Mouse (Mus musculus) hindbrain, embryonic 10.5 days (tissue): Measurements from ENCODE around the gene Nme4. TPM values are rescaled to one million over a fixed set of nuclear protein-coding genes. Genes with fewer than 3 reads are reported as not detected.

Source experiments
- DNase-seq: peaks from one replicate; pipeline ENCODE4 v3.0.0-alpha.2; 2017; ENCODE audit warnings: low spot score
- H3K27ac ChIP-seq: fragments of 300-500 bp; sonication (generic); 2 replicates; pipeline ENCODE4 v1.5.1; 2016; ENCODE audit warnings: mild to moderate bottlenecking, moderate library complexity
- H3K27me3 ChIP-seq: fragments of 300-500 bp; sonication (generic); 2 replicates; pipeline ENCODE4 v1.6.1; 2016; ENCODE audit warnings: mild to moderate bottlenecking; ENCODE audit not compliant: poor library complexity, insufficient read depth, severe bottlenecking
- H3K36me3 ChIP-seq: fragments of 300-500 bp; sonication (generic); 2 replicates; pipeline ENCODE4 v1.6.1; 2016; ENCODE audit warnings: mild to moderate bottlenecking, moderate library complexity
- H3K4me1 ChIP-seq: fragments of 300-500 bp; sonication (generic); replicated peaks from 2 replicates; pipeline ENCODE4 v1.6.1; 2016; ENCODE audit warnings: mild to moderate bottlenecking
- H3K4me3 ChIP-seq: fragments of 300-500 bp; sonication (generic); 2 replicates; pipeline ENCODE4 v1.5.1; 2016; ENCODE audit warnings: mild to moderate bottlenecking, moderate library complexity
- H3K9me3 ChIP-seq: fragments of 300-500 bp; sonication (generic); 2 replicates; pipeline ENCODE4 v1.6.1; 2016; ENCODE audit warnings: mild to moderate bottlenecking, moderate library complexity
- WGBS: fragments of 180-500 bp; shearing (Covaris S2); methylation state at CpG from one replicate; pipeline ENCODE4 v1.1.7; 2016; 5-methylcytosine and 5-hydroxymethylcytosine counted together
- polyA plus RNA-seq: library from polyadenylated mRNA; unstranded; fragments of >200 nt; fragmentation: Nextera tagmentation; extraction: Ambion mirVana; gene quantifications from 2 replicates; pipeline ENCODE4 v1.2.1, GENCODE M21; 2016

The Nme4 gene
- polyA plus RNA-seq, 1 experiment from 2014 or later = 95.9 TPM

- peak overlapping the region; percentile 97 for H3K4me3 ChIP-seq
Observed at GRCm38 (mm10) chr17:26070136-26070535, 25.3 kb downstream of the Nme4 start.

DNA sequence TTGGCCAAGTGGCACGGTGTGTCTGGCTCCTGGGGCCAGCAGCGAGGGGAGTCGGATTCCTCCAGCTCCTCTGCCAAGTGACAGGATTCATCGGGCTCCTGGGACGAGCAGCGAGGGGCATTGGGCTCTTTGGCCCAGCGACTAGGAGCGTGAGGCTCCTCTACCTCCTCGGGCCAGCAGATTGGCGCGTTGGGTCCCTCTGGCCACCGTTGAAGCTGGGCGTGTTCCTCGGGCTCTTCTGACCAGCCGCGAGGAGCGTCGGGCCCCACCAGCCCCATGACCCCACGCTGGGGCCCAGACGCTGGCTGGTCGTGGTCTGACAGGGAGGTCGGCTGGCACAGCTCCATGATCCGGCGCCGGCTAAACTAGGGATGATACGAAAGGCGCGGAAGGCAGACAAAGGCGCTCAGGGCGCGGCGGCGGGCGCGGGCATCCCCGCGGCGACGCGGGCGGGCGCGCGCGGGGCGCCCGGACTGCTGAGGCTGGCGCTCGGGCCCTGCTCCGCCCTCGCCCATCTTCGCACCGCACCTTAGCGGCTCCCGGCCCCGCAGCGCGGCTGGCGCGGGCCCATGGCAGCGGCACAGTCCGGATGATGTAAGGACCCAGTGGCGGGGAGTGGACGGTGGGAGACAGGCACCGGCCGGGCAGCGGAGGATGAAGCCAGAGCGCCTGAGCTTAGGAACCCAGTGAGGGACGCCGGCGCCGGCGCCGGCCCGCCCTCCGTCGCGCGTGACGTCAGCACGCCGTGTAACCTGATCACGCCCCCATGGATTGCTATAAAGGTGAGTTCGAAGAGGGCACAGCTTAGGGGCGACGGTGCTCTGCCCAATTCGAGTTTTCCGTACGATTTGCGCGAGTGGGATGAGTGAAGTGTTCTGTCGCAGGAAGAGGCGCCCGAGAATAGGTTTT lies 26.3 kb downstream of the Nme4 start, which contains the start of gene Rab11fip3:
Gene Rab11fip3, minus strand, starts transcription at position 725 of the 909 bp plus-strand sequence.
- H3K4me1 ChIP-seq = peaks cover 51% of the 10 kb centered on the region
- H3K4me3 ChIP-seq = peak within 1 kb of the TSS; percentile 97
- H3K36me3 ChIP-seq = peaks cover 26% of the 10 kb centered on the region
- H3K27ac ChIP-seq = peak within 1 kb of the TSS; percentile 95
- under 1% methylated on average over 94 of the region's 94 CpGs for WGBS
- DNase-seq = peak; percentile 92
- peaks cover 24% of the 10 kb centered on the region for H3K27me3 ChIP-seq
- no peaks in the 10 kb centered on the region for H3K9me3 ChIP-seq

More at GRCm38 (mm10) chr17:26070136-26070535, 25.3 kb downstream of the Nme4 start:
- H3K27ac ChIP-seq = no peak overlapping the region
- H3K4me1 ChIP-seq = peaks cover 41% of the 10 kb centered on the region
- DNase-seq = no peak
- peaks cover 24% of the 10 kb centered on the region for H3K27me3 ChIP-seq
- no peaks in the 10 kb centered on the region for H3K9me3 ChIP-seq
- 46% methylated on average over 6 of the region's 6 CpGs for WGBS
- peaks cover 16% of the 10 kb centered on the region for H3K36me3 ChIP-seq

DNA sequence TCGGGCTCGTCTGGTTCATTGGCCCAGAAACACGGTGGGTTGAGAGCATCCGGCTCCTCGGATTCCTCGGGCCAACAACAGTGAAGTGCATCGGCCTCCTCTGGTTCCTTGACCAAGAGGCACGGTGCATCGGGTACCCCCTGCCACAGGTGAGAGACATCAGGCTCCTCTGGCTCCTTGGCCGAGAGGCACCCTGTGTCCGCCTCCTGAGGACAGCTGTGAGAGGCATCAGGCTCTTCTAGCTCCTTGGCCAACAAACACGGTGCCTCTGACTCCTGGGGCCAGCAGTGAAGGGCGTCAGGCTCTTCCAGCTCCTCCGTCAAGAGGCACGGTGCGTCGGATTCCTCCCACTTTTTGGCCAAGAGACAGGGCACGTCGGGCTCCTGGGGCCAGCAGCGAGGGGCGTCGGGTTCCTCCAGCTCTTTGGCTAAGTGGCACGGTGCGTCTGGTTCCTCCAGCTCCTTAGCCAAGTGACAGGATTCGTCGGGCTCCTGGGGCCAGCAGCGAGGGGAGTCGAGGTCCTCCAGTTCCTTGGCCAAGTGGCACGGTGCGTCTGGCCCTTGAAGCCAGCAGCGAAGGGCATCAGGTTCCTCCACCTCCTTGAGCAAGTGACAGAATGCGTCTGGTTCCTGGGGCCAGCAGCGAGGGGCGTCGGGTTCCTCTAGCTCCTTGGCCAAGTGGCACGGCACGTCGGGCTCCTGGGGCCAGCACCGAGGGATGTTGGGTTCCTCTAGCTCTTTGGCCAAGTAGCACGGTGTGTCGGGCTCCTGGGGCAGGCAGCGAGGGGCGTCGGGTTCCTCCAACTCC lies 27.2 kb downstream of the Nme4 start:
- peaks cover 24% of the 10 kb centered on the region for H3K27me3 ChIP-seq
- H3K4me3 ChIP-seq = peak overlapping the region; percentile 97
- H3K36me3 ChIP-seq = peaks cover 35% of the 10 kb centered on the region
- peak overlapping the region; percentile 95 for H3K27ac ChIP-seq
- H3K9me3 ChIP-seq = no peaks in the 10 kb centered on the region
- under 1% methylated on average over 44 of the region's 44 CpGs for WGBS
- peak; percentile 67 for DNase-seq
- H3K4me1 ChIP-seq = peaks cover 52% of the 10 kb centered on the region

DNA sequence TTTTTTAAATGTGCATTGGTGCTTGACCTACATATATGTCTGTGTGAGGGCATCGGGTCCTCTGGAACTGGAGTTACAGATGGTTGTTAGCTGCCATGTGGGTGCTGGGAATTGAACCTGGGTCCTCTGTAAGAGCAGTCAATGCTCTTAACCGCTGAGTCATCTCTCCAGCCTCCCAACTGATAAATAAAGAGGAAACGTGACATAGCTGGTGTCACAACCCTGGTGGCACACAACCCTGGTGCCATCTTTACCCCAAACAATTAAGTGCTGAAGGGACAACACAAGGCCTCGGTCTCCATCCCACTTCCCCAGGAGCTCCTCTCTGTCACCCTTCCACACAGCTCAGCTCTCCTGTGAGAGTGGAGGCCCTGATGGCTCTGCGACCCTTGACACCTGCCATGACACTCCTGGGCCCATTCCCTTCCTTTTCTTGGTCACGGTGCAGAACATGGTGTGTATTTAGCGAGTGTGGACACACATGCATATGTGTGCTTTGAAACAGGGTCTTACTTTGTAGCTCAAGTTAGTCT lies 28.8 kb downstream of the Nme4 start:
- peaks cover 52% of the 10 kb centered on the region for H3K4me1 ChIP-seq

DNA sequence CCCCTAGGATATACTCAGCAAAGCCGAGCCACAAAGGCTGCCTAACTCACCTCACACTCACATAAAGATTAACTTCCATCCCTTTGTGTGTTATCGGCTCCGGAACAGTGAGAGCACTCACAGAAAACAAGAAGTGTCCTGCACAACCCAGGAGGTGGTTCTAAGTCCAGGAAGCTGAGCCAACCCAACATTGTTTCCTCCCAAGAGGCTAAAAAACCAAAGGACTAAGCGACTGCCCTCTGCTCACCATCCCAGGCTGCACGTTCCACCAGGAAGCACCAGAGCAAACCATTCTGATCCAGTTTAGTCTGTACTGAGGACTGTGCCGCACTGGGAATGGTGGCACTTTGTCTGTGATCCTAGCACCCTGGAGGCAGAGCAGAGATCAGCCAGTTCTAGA lies 30.5 kb downstream of the Nme4 start:
- Histone ChIP-seq H3K4me1 (peaks cover 50% of the 10 kb centered on the region), H3K9me3 (no peaks in the 10 kb centered on the region), H3K27ac (no peak overlapping the region), H3K36me3 (peaks cover 65% of the 10 kb centered on the region), H3K4me3 (no peak overlapping the region), H3K27me3 (peaks cover under 1% of the 10 kb centered on the region; the same call in 1 of the 2 replicates)
- no peak for DNase-seq
- 78% methylated on average over 6 of the region's 6 CpGs for whole genome bisulfite sequencing

More for the DNA sequence above, 28.8 kb downstream of the Nme4 start:
- no peaks in the 10 kb centered on the region for H3K9me3 ChIP-seq
- WGBS = 91% methylated on average over 7 of the region's 7 CpGs
- peaks cover 16% of the 10 kb centered on the region for H3K27me3 ChIP-seq
- H3K27ac ChIP-seq = no peak overlapping the region
- peak overlapping the region; percentile 97 for H3K4me3 ChIP-seq
- H3K36me3 ChIP-seq = peaks cover 52% of the 10 kb centered on the region
- DNase-seq = no peak

DNA sequence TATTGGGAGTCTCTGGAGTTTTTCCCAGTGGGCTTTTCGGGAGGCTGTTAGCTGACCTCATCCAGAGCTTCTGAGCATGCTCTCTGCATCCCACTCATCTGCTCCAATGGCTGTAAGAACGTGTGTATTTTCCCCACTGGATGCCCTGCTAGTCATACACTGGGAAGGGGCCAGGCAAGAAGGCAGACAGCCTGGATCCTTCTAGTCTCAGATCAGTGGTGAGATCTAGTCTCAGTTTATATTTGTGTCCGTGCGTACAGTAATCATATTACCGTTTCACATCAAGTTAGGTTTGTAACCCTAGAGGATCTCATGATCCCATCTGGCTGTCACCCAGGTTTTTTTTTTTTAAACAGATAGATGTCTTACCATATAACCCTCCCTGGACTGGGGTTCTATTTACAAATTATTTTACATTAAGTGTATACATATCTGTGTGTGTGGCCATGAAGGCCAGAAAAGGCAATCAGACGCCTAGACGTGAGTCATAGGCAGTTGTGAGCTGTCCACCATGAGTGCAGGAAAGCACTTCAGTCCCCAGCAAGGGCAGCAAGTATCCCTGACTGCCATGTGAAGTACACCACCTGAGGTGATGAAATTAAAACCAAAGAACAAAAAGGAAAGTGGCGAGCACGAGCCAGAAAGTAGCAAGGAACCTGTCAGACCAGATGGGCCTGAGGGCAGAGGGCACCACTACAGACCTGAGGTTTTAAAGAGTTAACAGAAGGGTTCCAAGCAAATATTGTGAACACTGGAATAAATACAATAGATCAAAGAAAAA lies 37.4 kb downstream of the Nme4 start:
- Histone ChIP-seq H3K36me3 (peaks cover 95% of the 10 kb centered on the region), H3K9me3 (no peaks in the 10 kb centered on the region), H3K27me3 (no peaks in the 10 kb centered on the region), H3K27ac (no peak overlapping the region), H3K4me3 (no peak overlapping the region), H3K4me1 (peaks cover 26% of the 10 kb centered on the region)
- no peak for DNase-seq
- 85% methylated on average over 9 of the region's 9 CpGs for WGBS

- 93% methylated on average over 8 of the region's 8 CpGs for WGBS
- Histone ChIP-seq H3K27ac (no peak overlapping the region), H3K4me3 (no peak overlapping the region), H3K36me3 (peaks cover 93% of the 10 kb centered on the region), H3K4me1 (peaks cover 26% of the 10 kb centered on the region), H3K9me3 (no peaks in the 10 kb centered on the region), H3K27me3 (no peaks in the 10 kb centered on the region)
- no peak for DNase-seq
Observed at GRCm38 (mm10) chr17:26057278-26057677, 38.1 kb downstream of the Nme4 start.

DNA sequence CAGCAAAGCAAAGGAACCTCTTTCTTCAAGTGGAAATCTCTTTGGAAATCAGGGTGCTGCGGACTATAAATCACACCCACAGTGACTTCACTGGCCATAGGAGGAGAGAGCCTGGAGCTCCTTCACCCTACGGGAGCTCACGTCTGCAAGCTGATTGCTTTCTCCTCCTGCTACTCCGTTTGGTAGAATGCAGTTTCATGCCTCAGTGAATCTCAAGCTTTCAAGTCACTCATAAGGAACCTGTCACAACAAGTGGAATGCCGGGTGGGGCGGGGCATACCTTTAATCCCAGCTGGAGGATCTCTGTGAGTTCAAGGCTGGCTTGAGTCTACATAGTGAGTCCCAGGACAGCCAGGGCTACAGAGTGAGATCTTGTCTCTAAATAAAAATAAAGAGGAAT lies 40.2 kb downstream of the Nme4 start:
- H3K36me3 ChIP-seq = peaks cover 92% of the 10 kb centered on the region

DNA sequence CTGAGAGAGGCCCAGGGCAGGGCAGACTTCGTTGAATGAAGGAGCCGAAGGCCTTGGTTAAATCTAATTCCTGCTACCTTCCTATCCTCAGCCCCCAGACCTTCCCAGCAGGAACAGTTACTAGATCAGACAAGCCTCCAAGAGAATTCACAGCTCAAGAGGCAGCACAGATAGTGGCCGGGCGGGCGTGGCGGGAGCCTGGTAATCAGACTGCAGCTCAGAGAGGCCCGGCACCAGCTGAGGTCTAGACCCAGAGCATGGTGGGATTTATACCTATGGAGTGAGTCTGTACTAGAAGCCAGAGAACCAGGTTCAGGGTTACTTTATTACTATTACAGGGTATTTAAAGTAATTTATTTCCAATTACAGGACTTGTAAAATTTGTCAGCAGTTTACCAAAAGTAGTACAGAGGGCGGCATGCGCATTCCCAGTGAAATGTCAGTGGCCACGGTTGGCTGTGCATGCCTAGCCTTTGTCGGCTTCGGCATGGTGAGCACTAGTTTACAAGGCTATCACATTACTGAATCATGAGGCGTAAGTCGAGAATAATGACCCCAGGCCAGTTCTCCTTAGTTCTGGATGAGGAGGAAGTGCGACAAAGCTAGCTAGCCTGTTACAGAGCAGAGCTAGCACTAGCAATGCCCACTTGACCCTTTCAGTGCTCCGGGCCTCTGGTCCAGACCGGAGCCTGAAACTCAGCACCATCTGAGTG lies 41.1 kb downstream of the Nme4 start:
- Histone ChIP-seq H3K27ac (no peak overlapping the region), H3K9me3 (no peaks in the 10 kb centered on the region), H3K4me1 (peaks cover 26% of the 10 kb centered on the region), H3K27me3 (no peaks in the 10 kb centered on the region), H3K36me3 (peaks cover 87% of the 10 kb centered on the region), H3K4me3 (no peak overlapping the region)
- no peak for DNase-seq
- 66% methylated on average over 17 of the region's 17 CpGs for WGBS

More for the DNA sequence above, 40.2 kb downstream of the Nme4 start:
- H3K27me3 ChIP-seq = no peaks in the 10 kb centered on the region
- DNase-seq = no peak
- H3K4me1 ChIP-seq = peaks cover 26% of the 10 kb centered on the region
- H3K4me3 ChIP-seq = no peak overlapping the region
- 60% methylated on average over 6 of the region's 6 CpGs for WGBS
- no peak overlapping the region for H3K27ac ChIP-seq
- no peaks in the 10 kb centered on the region for H3K9me3 ChIP-seq

DNA sequence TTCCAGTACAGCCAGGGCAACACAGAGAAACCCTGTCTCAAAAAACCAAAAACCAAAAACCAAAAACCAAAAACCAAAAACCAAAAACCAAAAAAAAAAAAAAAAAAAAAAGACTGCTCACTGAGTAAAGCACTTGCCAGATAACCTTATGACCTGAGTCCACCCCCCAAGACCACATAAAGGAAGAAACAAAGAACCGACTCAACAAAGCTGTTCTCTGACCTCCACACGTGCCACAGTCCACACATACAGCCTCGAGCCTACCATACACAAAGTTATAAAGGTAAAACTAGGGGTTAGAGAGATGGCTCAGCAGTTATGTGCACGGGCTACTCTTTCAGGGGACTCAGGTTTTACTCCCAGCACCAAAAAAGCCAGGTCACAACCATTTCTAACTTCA lies 42.7 kb downstream of the Nme4 start:
- H3K4me3 ChIP-seq = no peak overlapping the region
- no peaks in the 10 kb centered on the region for H3K9me3 ChIP-seq
- H3K36me3 ChIP-seq = peaks cover 79% of the 10 kb centered on the region
- no peak overlapping the region for H3K27ac ChIP-seq
- H3K4me1 ChIP-seq = peaks cover 26% of the 10 kb centered on the region
- DNase-seq = no peak
- 83% methylated on average over 4 of the region's 4 CpGs for WGBS
- no peaks in the 10 kb centered on the region for H3K27me3 ChIP-seq

GRCm38 (mm10) chr17:26052074-26052473 lies 43.3 kb downstream of the Nme4 start:
- peaks cover 73% of the 10 kb centered on the region for H3K36me3 ChIP-seq
- DNase-seq = no peak
- no peak overlapping the region for H3K27ac ChIP-seq
- H3K4me3 ChIP-seq = no peak overlapping the region
- no peaks in the 10 kb centered on the region for H3K27me3 ChIP-seq
- H3K9me3 ChIP-seq = no peaks in the 10 kb centered on the region
- WGBS = 93% methylated on average over 4 of the region's 4 CpGs
- peaks cover 26% of the 10 kb centered on the region for H3K4me1 ChIP-seq
